Comparison of ENCODE assay signal across 10 mouse cellular contexts in genomic region chr14:30124951-30125690, GRCm38 (mm10).
DNase-seq lines count a peak whose midpoint lies in the region; ATAC-seq and TF ChIP-seq lines count a peak whose summit lies in the region.
"Had no signal": no experiment of that assay in that cellular context is flagged by ENCODE, and none has a peak within 500 bp of the region (broad histone marks: within the 10 kb centered on the region; RNA-seq: fewer than 3 reads in every experiment).

No protein-coding gene starts in this region.

- H3K27ac ChIP-seq in kidney, adult 2 months (ENCODE audit: insufficient read depth, low read depth, low read length): no peak overlapping the region
- H3K27ac ChIP-seq in midbrain, embryonic 13.5 days: no peak overlapping the region
- H3K27ac ChIP-seq: heart, adult 2 months had no signal

- no peak for TF ChIP-seq POLR2A in kidney, adult 2 months (IDR thresholded peaks at IDR 0.05; ENCODE audit: low read depth, low read length)

- no peak overlapping the region for H3K4me2 ChIP-seq in midbrain, embryonic 13.5 days (replicated peaks)

- H3K4me1 ChIP-seq in kidney, adult 2 months (ENCODE audit: control insufficient read depth, insufficient read depth, low read length): no peaks in the 10 kb centered on the region
- no peaks in the 10 kb centered on the region for H3K4me1 ChIP-seq in midbrain, embryonic 13.5 days (replicated peaks)

- H3K27me3 ChIP-seq in kidney, adult 2 months (replicated peaks; ENCODE audit: control insufficient read depth, insufficient read depth, low read length): no peaks in the 10 kb centered on the region
- no peaks in the 10 kb centered on the region for H3K27me3 ChIP-seq in midbrain, embryonic 13.5 days

- no peak overlapping the region for H3K9ac ChIP-seq in midbrain, embryonic 13.5 days (replicated peaks)

- peak; percentile 48; the same call in 1 of the 2 replicates for ATAC-seq in monocyte, adult 5-6 weeks (replicated peaks; ENCODE audit: insufficient number of reproducible peaks, low FRiP score, low TSS enrichment, poor library complexity, severe bottlenecking)
- no peak for ATAC-seq in midbrain, embryonic 13.5 days

- no peaks in the 10 kb centered on the region for H3K9me3 ChIP-seq in midbrain, embryonic 13.5 days

- no peak overlapping the region for H3K4me3 ChIP-seq in kidney, adult 2 months (ENCODE audit: insufficient read depth, low read depth, low read length)
- H3K4me3 ChIP-seq in midbrain, embryonic 13.5 days (replicated peaks): no peak overlapping the region
- H3K4me3 ChIP-seq: heart, adult 2 months had no signal

- DNase-seq in kidney, adult 2 months: peak; percentile 3
- no peak for DNase-seq in kidney, adult 9 months
- DNase-seq in CD4-positive, CD25-positive, alpha-beta regulatory T cell, adult 2 months (ENCODE audit: low read depth, low spot score): peak; percentile 40
- DNase-seq in frontal cortex, postnatal 25 days (ENCODE audit: low spot score in 2 of 2): peak; percentile 25 to 41
- no peak for DNase-seq in cerebellum, adult 11-12 months
- DNase-seq in urinary bladder, adult 2 months (ENCODE audit: low spot score): no peak
- DNase-seq: lung, adult 2 months had no signal

- H3K36me3 ChIP-seq in kidney, adult 2 months (ENCODE audit: control insufficient read depth, insufficient read depth, low read length): no peaks in the 10 kb centered on the region
- no peaks in the 10 kb centered on the region; the same call in 1 of the 2 replicates for H3K36me3 ChIP-seq in midbrain, embryonic 13.5 days

- 66% methylated on average over 20 of the region's 20 CpGs for WGBS in kidney, adult 2 months
- 85% methylated on average over 20 of the region's 20 CpGs for WGBS in midbrain, embryonic 13.5 days

- no peak for TF ChIP-seq CTCF in kidney, adult 2 months (conservative IDR thresholded peaks at IDR 0.05; ENCODE audit: insufficient read depth, insufficient read length, low read depth, low read length)

Comparison
In these comparisons a context has a peak if more than half of its experiments do, and no peak if none do; other contexts are left out.
1. DNase-seq: peak in kidney, adult 2 months (single experiment), CD4-positive, CD25-positive, alpha-beta regulatory T cell, adult 2 months (single experiment) and frontal cortex, postnatal 25 days (2 of 2); none in kidney, adult 9 months (single experiment), cerebellum, adult 11-12 months (single experiment) and urinary bladder, adult 2 months (single experiment).